Mouse (Mus musculus) liver, adult 2 months (tissue): ENCODE data around the gene Rapgef2. TPM values are rescaled to one million over a fixed set of nuclear protein-coding genes. Genes with fewer than 3 reads are reported as not detected.

Experiments
- DNase-seq: peaks from one replicate; pipeline ENCODE4 v3.0.0-alpha.2; 2011; ENCODE audit warnings: low read depth, low spot score; ENCODE audit errors: extremely low read depth
- H3K27ac ChIP-seq: fragments of 200-500 bp; replicated peaks from 2 replicates; pipeline ENCODE4 v1.5.1; 2012; ENCODE audit warnings: low read depth, mild to moderate bottlenecking, control low read depth, inconsistent platforms, low read length; ENCODE audit not compliant: insufficient read depth
- H3K27me3 ChIP-seq: fragments of 200-500 bp; 2 replicates; pipeline ENCODE4 v1.6.1; 2012; ENCODE audit warnings: mild to moderate bottlenecking, moderate library complexity, low read length, inconsistent platforms; ENCODE audit not compliant: control insufficient read depth, insufficient read depth
- H3K36me3 ChIP-seq: fragments of 200-500 bp; 2 replicates; pipeline ENCODE4 v1.6.1; 2012; ENCODE audit warnings: low read length, inconsistent platforms; ENCODE audit not compliant: control insufficient read depth, insufficient read depth
- H3K4me1 ChIP-seq: fragments of 200-500 bp; 2 replicates; pipeline ENCODE4 v1.6.1; 2011; ENCODE audit warnings: low read length; ENCODE audit not compliant: control insufficient read depth, insufficient read depth
- H3K4me3 ChIP-seq: fragments of 200-500 bp; 2 replicates; pipeline ENCODE4 v1.5.1; 2011; ENCODE audit warnings: low read depth, mild to moderate bottlenecking, control low read depth, low read length, moderate library complexity; ENCODE audit not compliant: insufficient read depth
- H3K79me2 ChIP-seq: fragments of 200-500 bp; 2 replicates; pipeline ENCODE4 v1.6.1; 2012; ENCODE audit warnings: inconsistent platforms, mild to moderate bottlenecking, low read length, moderate library complexity; ENCODE audit not compliant: control insufficient read depth, insufficient read depth
- H3K9ac ChIP-seq: fragments of 200-500 bp; 2 replicates; pipeline ENCODE4 v1.6.1; 2012; ENCODE audit warnings: low read depth, mild to moderate bottlenecking, control low read depth, inconsistent platforms, low read length
- CTCF ChIP-seq: fragments of 200-500 bp; IDR thresholded peaks from 2 replicates; pipeline ENCODE4 v1.5.1; 2011; ENCODE audit warnings: low read depth, low read length, control low read depth
- POLR2A ChIP-seq: fragments of 200-500 bp; IDR thresholded peaks from 2 replicates; pipeline ENCODE4 v1.6.1; 2011; ENCODE audit warnings: low read length, control low read depth; ENCODE audit not compliant: insufficient read depth; ENCODE audit errors: extremely low read depth
- WGBS: fragments of 180-500 bp; shearing (Covaris S2); methylation state at CpG from one replicate; pipeline ENCODE4 v1.1.7; 2018; 5-methylcytosine and 5-hydroxymethylcytosine counted together
- polyA plus RNA-seq: library from polyadenylated mRNA; depleted of rRNA; stranded (reverse); fragments of >200 nt; gene quantifications from 2 replicates; pipeline ENCODE4 v1.2.3, GENCODE M21; 2012
- total RNA-seq: library from RNA; depleted of rRNA; stranded (reverse); fragments of >200 nt; gene quantifications from 2 replicates; pipeline ENCODE4 v1.2.3, GENCODE M21; 2014

Gene Rapgef2
- total and polyA plus RNA-seq, 2 experiments = 4.2 to 15.3 TPM

GRCm38 (mm10) chr3:79296586-79296985 is 10.3 kb upstream of the Rapgef2 start:
- no peak for DNase-seq
- no peak for TF ChIP-seq CTCF
- Histone ChIP-seq H3K36me3 (no peaks in the 10 kb centered on the region), H3K27me3 (no peaks in the 10 kb centered on the region), H3K27ac (no peak overlapping the region), H3K4me1 (no peaks in the 10 kb centered on the region), H3K4me3 (no peak overlapping the region), H3K9ac (no peak overlapping the region), H3K79me2 (no peaks in the 10 kb centered on the region)
- WGBS = 91% methylated on average over 3 of the region's 3 CpGs

- peak; percentile 10 for DNase-seq
- no peaks in the 10 kb centered on the region for H3K27me3 ChIP-seq
- H3K27ac ChIP-seq = no peak overlapping the region
- H3K79me2 ChIP-seq = no peaks in the 10 kb centered on the region
- TF ChIP-seq CTCF (peak; percentile 35; the same call in 1 of the 2 replicates), POLR2A (no peak)
- 80% methylated on average over 5 of the region's 5 CpGs for WGBS
- no peaks in the 10 kb centered on the region for H3K4me1 ChIP-seq
- H3K9ac ChIP-seq = no peak overlapping the region
- H3K4me3 ChIP-seq = no peak overlapping the region
- H3K36me3 ChIP-seq = no peaks in the 10 kb centered on the region
Measured at GRCm38 (mm10) chr3:79296049-79296448, 9.7 kb upstream of the Rapgef2 start.

- Histone ChIP-seq H3K27ac (no peak overlapping the region), H3K36me3 (no peaks in the 10 kb centered on the region), H3K27me3 (no peaks in the 10 kb centered on the region), H3K9ac (no peak overlapping the region), H3K4me1 (no peaks in the 10 kb centered on the region), H3K4me3 (no peak overlapping the region), H3K79me2 (no peaks in the 10 kb centered on the region)
- over 99% methylated on average over 3 of the region's 3 CpGs for WGBS
- no peak for DNase-seq
- TF ChIP-seq CTCF = no peak
- TF ChIP-seq POLR2A = no peak
Measured at GRCm38 (mm10) chr3:79294701-79295100, 8.4 kb upstream of the Rapgef2 start.

GRCm38 (mm10) chr3:79293023-79293422 is 6.7 kb upstream of the Rapgef2 start:
- no peak for TF ChIP-seq CTCF
- TF ChIP-seq POLR2A = no peak
- H3K79me2 ChIP-seq = no peaks in the 10 kb centered on the region
- H3K27ac ChIP-seq = no peak overlapping the region
- WGBS = 73% methylated on average over 4 of the region's 4 CpGs
- DNase-seq = no peak
- H3K36me3 ChIP-seq = no peaks in the 10 kb centered on the region
- no peak overlapping the region for H3K9ac ChIP-seq
- no peak overlapping the region for H3K4me3 ChIP-seq
- no peaks in the 10 kb centered on the region for H3K4me1 ChIP-seq
- H3K27me3 ChIP-seq = no peaks in the 10 kb centered on the region

- no peaks in the 10 kb centered on the region for H3K27me3 ChIP-seq
- H3K27ac ChIP-seq = no peak overlapping the region
- DNase-seq = peak; percentile 62
- H3K36me3 ChIP-seq = no peaks in the 10 kb centered on the region
- peaks cover 19% of the 10 kb centered on the region for H3K79me2 ChIP-seq
- H3K4me1 ChIP-seq = peaks cover 10% of the 10 kb centered on the region
- no peak overlapping the region for H3K9ac ChIP-seq
- H3K4me3 ChIP-seq = no peak overlapping the region
- TF ChIP-seq CTCF (no peak), POLR2A (no peak)
- 64% methylated on average over 3 of the region's 3 CpGs for WGBS
Measured at GRCm38 (mm10) chr3:79289050-79289449, 2.7 kb upstream of the Rapgef2 start.

GRCm38 (mm10) chr3:79287699-79288458 is 1.6 kb upstream of the Rapgef2 start:
- DNase-seq = peak; percentile 58
- Histone ChIP-seq H3K4me3 (peak overlapping the region; percentile 94), H3K9ac (peak overlapping the region; percentile 96), H3K27me3 (no peaks in the 10 kb centered on the region), H3K27ac (peak overlapping the region; percentile 89), H3K79me2 (peaks cover 23% of the 10 kb centered on the region), H3K4me1 (peaks cover 11% of the 10 kb centered on the region), H3K36me3 (no peaks in the 10 kb centered on the region)
- 10% methylated on average over 17 of the region's 17 CpGs for WGBS
- TF ChIP-seq CTCF (no peak), POLR2A (no peak)
